Mouse (Mus musculus): ENCODE measurements around the gene Tm7sf2. TPM values are rescaled to one million over a fixed set of nuclear protein-coding genes. Genes with fewer than 3 reads are reported as not detected.

The Tm7sf2 gene
- 18.5 and 20.7 TPM in 2 replicates for polyA plus RNA-seq (2011; ENCODE audit: insufficient read length, low read depth, missing spikeins)

- Histone ChIP-seq H3K27ac (ENCODE audit: insufficient read depth, low read length) (0 out of 2 replicates have a peak within 1 kb of the TSS, but pooled peaks have one; percentile 1), H3K4me3 (ENCODE audit: insufficient read depth, low read length) (peak within 1 kb of the TSS; percentile 56), H3K4me1 (ENCODE audit: control insufficient read depth, insufficient read depth, low read length) (no peaks in the 10 kb centered on the region)
- peak; percentile 70 for TF ChIP-seq POLR2A (IDR thresholded peaks at IDR 0.05; ENCODE audit: low read depth, low read length)
- TF ChIP-seq CTCF (IDR thresholded peaks at IDR 0.05; ENCODE audit: borderline replicate concordance, insufficient read depth, low read length), result no peak
Observed at GRCm38 (mm10) chr19:6067724-6068415, at the start of gene Tm7sf2. Gene Tm7sf2, minus strand, starts transcription at chr19:6068373.

GRCm38 (mm10) chr19:6117346-6117985 lies 49.3 kb upstream of the Tm7sf2 start:
- H3K4me3 ChIP-seq (ENCODE audit: insufficient read depth, low read length), result peak overlapping the region; percentile 88
- no peaks in the 10 kb centered on the region for H3K4me1 ChIP-seq (ENCODE audit: control insufficient read depth, insufficient read depth, low read length)
- H3K27ac ChIP-seq (ENCODE audit: insufficient read depth, low read length), result peak overlapping the region; percentile 99
- TF ChIP-seq CTCF (IDR thresholded peaks at IDR 0.05; ENCODE audit: borderline replicate concordance, insufficient read depth, low read length), result no peak
- no peak for TF ChIP-seq POLR2A (IDR thresholded peaks at IDR 0.05; ENCODE audit: low read depth, low read length)

GRCm38 (mm10) chr19:6116113-6116850 lies 48.1 kb upstream of the Tm7sf2 start:
- Histone ChIP-seq H3K4me1 (ENCODE audit: control insufficient read depth, insufficient read depth, low read length) (no peaks in the 10 kb centered on the region), H3K27ac (ENCODE audit: insufficient read depth, low read length) (no peak overlapping the region), H3K4me3 (ENCODE audit: insufficient read depth, low read length) (peak overlapping the region; percentile 88)
- no peak for TF ChIP-seq CTCF (IDR thresholded peaks at IDR 0.05; ENCODE audit: borderline replicate concordance, insufficient read depth, low read length)
- TF ChIP-seq POLR2A (IDR thresholded peaks at IDR 0.05; ENCODE audit: low read depth, low read length), result no peak

GRCm38 (mm10) chr19:6113116-6113515 lies 44.9 kb upstream of the Tm7sf2 start:
- TF ChIP-seq CTCF (IDR thresholded peaks at IDR 0.05; ENCODE audit: borderline replicate concordance, insufficient read depth, low read length) (no peak), POLR2A (IDR thresholded peaks at IDR 0.05; ENCODE audit: low read depth, low read length) (no peak)
- Histone ChIP-seq H3K4me1 (ENCODE audit: control insufficient read depth, insufficient read depth, low read length) (no peaks in the 10 kb centered on the region), H3K27ac (ENCODE audit: insufficient read depth, low read length) (no peak overlapping the region), H3K4me3 (ENCODE audit: insufficient read depth, low read length) (no peak overlapping the region)

- no peak within 1 kb of the TSS for H3K4me3 ChIP-seq (ENCODE audit: insufficient read depth, low read length)
Observed at GRCm38 (mm10) chr19:6105586-6105985, 37.4 kb upstream of the Tm7sf2 start, which contains the start of gene Naaladl1. Gene Naaladl1, plus strand, starts transcription at chr19:6105782.

GRCm38 (mm10) chr19:6104476-6104875 lies 36.3 kb upstream of the Tm7sf2 start:
- Histone ChIP-seq H3K27ac (ENCODE audit: insufficient read depth, low read length) (no peak overlapping the region), H3K4me1 (ENCODE audit: control insufficient read depth, insufficient read depth, low read length) (no peaks in the 10 kb centered on the region), H3K4me3 (ENCODE audit: insufficient read depth, low read length) (no peak overlapping the region)
- TF ChIP-seq CTCF (IDR thresholded peaks at IDR 0.05; ENCODE audit: borderline replicate concordance, insufficient read depth, low read length) (no peak), POLR2A (IDR thresholded peaks at IDR 0.05; ENCODE audit: low read depth, low read length) (no peak)

More at GRCm38 (mm10) chr19:6105586-6105985, 37.4 kb upstream of the Tm7sf2 start, which contains the start of gene Naaladl1:
- Histone ChIP-seq H3K27ac (ENCODE audit: insufficient read depth, low read length) (no peak within 1 kb of the TSS), H3K4me1 (ENCODE audit: control insufficient read depth, insufficient read depth, low read length) (no peaks in the 10 kb centered on the region)
- no peak for TF ChIP-seq POLR2A (IDR thresholded peaks at IDR 0.05; ENCODE audit: low read depth, low read length)

GRCm38 (mm10) chr19:6102169-6102853 lies 34.1 kb upstream of the Tm7sf2 start:
- H3K4me1 ChIP-seq (ENCODE audit: control insufficient read depth, insufficient read depth, low read length), result no peaks in the 10 kb centered on the region
- TF ChIP-seq CTCF (IDR thresholded peaks at IDR 0.05; ENCODE audit: borderline replicate concordance, insufficient read depth, low read length), result no peak
- TF ChIP-seq POLR2A (IDR thresholded peaks at IDR 0.05; ENCODE audit: low read depth, low read length), result no peak
- no peak overlapping the region for H3K4me3 ChIP-seq (ENCODE audit: insufficient read depth, low read length)
- H3K27ac ChIP-seq (ENCODE audit: insufficient read depth, low read length), result no peak overlapping the region

- no peak overlapping the region for H3K4me3 ChIP-seq (ENCODE audit: insufficient read depth, low read length)
- TF ChIP-seq CTCF (IDR thresholded peaks at IDR 0.05; ENCODE audit: borderline replicate concordance, insufficient read depth, low read length), result no peak
- no peak for TF ChIP-seq POLR2A (IDR thresholded peaks at IDR 0.05; ENCODE audit: low read depth, low read length)
- H3K27ac ChIP-seq (ENCODE audit: insufficient read depth, low read length), result no peak overlapping the region
- no peaks in the 10 kb centered on the region for H3K4me1 ChIP-seq (ENCODE audit: control insufficient read depth, insufficient read depth, low read length)
Observed at GRCm38 (mm10) chr19:6101186-6101585, 33.0 kb upstream of the Tm7sf2 start.

GRCm38 (mm10) chr19:6097847-6098246 lies 29.7 kb upstream of the Tm7sf2 start:
- TF ChIP-seq POLR2A (IDR thresholded peaks at IDR 0.05; ENCODE audit: low read depth, low read length) (no peak), CTCF (IDR thresholded peaks at IDR 0.05; ENCODE audit: borderline replicate concordance, insufficient read depth, low read length) (no peak)
- Histone ChIP-seq H3K4me1 (ENCODE audit: control insufficient read depth, insufficient read depth, low read length) (no peaks in the 10 kb centered on the region), H3K27ac (ENCODE audit: insufficient read depth, low read length) (no peak overlapping the region), H3K4me3 (ENCODE audit: insufficient read depth, low read length) (no peak overlapping the region)

Data from embryonic fibroblast, embryonic 13.5 days (primary cell).